Mouse (Mus musculus): ENCODE measurements around the gene Btnl10.
"Not testable (repeated sequence)": the region's sequence is repeated elsewhere in the genome, so short reads cannot be mapped to it uniquely, and the experiment has no call there.

Btnl10 gene

DNA sequence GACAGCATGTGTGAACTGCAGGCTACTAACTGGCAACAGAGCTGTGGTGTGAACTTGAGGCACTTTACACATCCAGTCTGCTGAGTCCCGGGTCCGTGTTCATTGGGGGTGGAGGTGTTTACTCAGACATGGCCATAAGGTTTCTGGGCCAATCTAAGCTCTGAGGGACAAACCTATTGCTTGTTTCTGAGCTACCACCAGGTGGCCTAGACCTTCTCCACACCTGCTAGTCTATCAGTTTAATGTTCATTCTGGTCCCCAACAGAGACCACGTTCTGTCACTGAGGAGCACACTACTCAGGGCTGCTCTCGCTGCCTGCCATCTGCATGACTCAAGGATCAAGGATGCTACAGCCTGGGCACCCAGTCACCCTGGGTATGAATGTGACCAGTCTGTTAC, 13.9 kb downstream of the Btnl10 start:
- no peak for DNase-seq

DNA sequence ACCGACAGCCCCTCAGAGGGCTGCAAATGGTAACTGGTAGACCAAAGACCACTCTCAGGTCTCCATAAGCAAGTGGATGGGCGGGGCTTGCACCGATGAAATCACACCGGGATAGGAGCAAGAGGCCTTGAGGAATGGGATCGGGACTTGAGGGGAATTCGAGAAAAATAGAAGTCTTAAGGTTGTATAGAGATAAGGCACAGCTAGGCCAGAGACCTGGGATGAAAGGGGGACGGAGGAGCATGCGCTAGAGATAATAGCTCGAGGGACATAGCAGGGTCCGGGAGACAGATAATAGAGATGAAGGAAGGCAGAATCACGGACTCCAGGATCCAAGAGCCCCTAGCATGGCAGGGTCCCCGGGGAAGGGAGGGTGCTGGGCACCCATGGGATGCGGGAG, 20.2 kb downstream of the Btnl10 start:
- DNase-seq, result peak; percentile 40

DNA sequence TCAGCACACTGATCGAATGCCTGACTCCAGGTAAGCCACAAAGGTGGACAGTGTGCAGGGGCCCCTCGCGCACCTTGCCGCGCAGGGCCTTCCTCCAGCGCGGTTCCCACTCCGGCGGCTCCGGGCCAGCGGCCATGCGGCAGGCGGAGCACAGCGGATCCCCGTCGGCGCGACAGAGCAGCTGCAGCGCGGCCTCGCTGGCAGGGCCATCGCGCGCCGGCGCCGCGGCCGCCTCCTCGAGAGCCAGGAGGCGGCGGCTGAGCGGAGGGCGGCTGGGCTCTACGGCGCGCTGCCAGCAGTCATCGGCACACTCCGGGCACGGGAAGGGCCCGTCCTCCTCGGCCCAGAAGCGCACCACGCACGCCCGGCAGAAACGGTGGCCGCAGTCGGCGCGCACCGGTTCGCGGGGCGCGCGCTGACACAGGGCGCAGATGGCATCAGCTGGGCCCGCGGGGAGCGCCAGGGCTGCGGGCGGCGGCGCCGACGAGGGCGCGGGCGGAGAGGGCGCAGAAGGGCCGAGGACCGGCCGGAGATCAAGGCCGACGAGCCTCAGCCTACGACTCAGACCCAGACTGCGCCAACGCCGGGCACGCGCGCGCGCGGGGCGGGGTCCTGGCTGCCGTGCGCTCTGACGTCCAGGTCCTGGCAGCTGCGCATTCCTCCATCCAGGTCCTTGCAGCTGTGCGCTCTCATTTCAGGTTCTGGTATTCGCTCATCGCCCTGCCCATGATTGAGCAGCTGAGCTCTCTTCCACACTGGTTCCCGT, 20.8 kb downstream of the Btnl10 start, which contains the start of gene Rnf187:
Rnf187 (minus strand) TSS at position 595 of the 766 bp plus-strand sequence.
- DNase-seq, result peak; percentile 89

DNA sequence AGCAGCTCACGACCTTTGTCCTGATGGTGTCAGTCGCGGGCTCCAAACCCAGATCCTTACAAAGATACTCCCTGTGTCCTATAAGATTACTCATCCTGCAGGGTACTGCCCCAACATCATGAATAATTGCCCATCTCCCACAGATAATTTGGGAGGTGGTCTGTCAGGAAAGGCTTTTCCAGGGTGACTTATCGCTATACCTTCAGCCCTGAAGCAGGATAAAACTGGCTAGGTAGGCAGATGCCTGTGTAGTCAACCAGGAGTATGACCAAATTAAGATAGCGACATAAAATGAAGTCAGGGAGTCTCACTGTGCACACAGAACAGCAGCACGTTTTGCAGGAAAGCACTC, 21.4 kb downstream of the Btnl10 start:
- DNase-seq, result no peak

DNA sequence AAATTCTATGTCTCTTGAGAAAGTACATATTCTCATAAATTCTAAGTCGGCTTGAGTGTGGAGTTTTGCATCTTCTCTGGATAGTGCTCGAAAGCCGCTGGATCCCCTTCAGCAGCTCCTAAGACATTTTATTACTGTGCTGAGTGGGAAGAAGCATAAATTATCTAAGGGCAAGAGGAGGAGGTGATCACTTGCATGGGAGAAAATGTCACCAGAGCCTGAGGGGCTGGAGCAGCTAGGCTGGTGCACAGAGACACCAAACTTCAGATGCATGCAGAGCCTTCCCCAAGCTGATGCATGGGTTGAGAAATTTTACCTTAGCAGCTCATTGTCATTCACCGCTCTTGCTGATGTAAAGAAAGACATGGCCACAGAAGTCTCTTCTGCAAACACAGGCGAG, 26.4 kb downstream of the Btnl10 start:
- no peak for DNase-seq

DNA sequence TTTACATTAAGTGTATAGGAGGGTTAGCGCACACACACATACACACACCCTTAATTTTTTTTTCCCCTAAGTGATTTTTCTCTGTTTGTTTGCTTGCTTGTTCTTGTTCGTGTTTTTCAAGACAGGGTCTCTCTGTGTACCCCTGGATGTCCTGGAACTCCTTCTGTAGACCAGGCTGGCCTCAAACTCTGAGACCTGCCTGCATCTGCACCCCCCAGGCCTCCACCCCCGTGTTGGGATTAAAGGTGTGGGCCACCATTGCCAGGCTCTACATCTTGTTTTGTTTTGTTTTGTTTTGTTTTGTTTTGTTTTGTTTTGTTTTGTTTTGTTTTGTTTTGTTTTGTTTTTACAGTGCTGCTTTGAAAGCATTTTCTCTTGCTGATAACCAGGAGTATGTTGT, 29.6 kb downstream of the Btnl10 start:
- DNase-seq, result no peak

DNA sequence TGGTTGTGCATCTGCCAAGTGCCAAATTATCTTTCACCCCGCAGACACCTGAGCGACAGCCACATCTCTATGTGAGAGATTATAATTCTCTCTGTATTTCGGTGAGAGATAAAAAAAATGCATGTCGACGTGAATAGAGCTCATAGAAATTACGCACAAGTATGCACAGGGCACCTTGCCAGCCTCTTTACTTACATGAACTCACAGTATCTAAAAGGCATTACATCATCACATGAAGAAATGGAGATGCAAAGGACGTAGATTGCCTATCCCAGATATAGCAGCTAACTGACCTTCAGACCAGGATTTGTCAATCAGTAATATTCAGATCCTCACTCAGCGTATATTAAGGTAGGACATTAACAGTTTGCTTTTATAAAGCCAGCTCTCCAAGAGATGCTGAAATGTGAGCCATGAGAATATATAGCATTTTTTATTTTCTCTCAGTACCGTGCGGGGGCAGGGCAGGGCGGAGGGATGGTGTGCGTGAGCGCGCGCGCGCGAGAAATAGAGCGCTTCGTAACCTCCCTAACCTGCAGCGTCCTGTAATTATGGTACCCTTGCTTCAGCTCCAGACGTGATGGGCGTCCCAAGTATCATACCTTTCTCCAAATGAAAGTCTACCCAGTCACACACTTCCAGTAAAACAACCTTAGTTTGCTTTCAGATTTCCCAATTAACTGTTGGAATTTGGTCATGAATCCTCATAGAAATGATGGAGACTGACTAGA, 30.3 kb downstream of the Btnl10 start:
- DNase-seq, result no peak

DNA sequence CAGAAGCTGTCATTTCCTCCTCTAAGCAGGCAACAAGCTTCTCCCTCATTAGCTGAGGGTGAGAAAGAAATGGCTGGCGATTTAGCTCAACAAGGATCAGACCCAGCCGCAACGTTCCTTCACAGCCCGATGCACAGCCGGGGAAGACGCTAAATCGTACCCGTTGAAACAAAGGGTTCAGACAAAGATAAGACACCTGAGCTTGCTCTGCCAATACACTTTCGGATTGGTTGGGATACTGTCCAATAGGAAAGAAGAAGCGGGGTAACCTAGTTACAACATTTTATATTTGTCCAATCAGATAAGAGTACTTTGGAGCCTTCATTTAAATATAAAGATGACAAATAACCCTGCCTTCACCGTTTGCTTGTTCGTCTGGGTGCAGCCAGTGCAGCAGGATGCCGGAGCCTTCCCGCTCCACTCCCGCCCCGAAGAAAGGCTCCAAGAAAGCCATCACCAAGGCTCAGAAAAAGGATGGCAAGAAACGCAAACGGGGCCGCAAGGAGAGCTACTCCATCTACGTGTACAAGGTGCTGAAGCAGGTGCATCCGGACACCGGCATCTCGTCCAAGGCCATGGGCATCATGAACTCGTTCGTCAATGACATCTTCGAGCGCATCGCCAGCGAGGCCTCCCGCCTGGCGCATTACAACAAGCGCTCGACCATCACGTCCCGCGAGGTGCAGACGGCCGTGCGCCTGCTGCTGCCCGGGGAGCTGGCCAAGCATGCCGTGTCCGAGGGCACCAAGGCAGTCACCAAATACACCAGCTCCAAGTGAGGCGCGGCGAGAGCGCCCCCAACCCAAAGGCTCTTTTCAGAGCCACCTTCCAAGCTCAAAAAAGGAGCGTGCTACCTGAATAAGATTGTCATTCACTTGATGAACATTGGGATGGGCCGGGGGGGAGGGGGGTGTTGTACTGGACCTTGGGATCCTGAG, 31.1 kb downstream of the Btnl10 start, which contains the start of gene Hist3h2ba:
Hist3h2ba (plus strand) TSS at position 379 of the 938 bp plus-strand sequence.
- DNase-seq, result peak; percentile 62

DNA sequence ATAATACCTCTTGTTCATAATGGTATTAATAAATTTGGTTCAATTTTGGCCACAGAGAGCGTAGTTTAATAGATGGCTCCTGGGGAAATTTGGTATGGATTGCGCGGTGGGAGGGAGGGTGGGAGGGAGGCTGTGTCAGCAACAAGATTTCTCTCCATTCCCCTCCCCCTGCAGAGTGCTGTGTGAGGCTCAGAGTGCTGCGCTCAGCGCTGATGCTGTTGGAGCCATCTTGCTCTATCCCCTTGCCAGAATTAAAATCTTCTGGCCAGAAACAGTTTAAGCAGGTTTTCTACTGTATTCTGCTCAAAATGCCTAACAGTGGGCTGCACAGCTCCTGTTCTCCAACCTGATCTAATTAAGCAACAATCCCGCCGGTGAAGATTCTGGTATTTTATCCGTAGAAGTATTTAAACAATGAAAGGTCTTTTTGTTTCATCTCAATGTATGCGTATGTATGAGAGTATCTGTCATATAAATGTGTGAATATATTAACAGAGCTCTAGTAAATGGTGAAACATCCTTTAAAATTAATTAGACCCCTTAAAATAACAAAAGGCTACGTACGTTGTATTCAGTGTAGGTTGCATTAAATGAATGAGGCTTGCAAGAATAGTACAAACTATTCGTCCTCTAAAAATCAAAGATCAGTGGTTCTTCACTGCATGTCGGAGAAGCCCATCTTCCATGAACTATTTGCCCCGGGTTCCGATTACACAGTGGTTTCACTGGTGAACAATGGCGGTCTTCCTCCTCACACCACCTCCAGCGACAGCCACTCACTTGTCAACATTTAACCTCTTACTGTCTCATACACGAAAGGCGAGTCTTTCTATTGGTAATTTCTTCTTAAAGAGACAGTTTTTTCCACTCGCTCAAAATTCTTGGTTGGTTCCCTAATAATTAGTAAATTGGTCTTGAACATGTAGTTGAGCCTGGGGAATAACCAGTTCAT, 32.0 kb downstream of the Btnl10 start:
- no peak for DNase-seq

DNA sequence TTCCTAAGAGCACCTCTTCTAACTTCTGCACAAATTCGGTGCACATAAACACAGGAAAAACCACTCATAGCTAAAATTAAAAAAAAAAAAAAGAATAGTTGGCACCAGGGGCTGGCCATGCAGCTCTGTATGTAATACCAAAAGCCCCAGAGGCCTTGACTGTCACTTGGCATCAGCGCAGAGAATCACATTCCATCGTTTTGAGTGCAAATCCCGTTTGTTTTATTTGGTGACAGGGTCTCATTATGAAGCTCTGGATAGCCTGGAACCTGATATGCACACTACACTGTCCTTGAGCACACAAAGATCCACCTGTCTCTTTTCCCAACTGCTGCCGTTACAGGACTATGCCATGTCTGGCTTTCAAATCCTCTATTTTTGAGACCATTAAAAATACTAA, 33.5 kb downstream of the Btnl10 start:
- DNase-seq, result no peak

DNA sequence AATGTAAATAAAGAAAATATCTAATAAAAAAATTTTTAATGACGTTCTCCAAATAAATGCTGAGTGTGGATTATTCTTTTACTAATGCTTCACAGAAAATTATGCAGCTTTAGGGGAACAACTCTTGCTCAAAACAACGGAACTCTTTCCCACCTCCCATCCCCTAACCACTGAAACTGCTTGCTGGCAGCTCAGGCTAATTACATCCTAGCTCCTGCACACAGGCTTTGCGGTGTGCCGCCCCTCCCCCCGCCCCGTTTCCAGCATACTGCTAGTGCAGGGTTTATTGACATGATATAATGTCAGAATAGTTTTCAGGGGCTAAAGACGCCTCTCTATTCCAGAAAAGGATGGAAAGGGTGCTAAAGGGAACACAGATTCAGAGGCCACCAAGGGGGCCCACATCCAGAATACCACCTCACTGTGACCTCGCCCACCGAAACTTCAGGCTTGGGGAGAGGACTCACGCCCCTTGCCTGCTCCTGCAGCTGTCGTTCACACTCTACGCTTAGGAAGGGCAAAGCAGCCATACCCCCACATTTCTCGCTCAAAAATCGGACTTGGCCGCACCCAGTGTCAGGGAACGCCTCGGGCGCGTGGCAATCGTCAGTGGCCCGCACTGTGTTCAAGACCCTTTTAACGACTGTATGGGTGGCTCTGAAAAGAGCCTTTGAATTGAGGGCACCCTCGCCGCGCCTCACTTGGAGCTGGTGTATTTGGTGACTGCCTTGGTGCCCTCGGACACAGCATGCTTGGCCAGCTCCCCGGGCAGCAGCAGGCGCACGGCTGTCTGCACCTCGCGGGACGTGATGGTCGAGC, 35.9 kb downstream of the Btnl10 start:
- DNase-seq, result peak; percentile 79

DNA sequence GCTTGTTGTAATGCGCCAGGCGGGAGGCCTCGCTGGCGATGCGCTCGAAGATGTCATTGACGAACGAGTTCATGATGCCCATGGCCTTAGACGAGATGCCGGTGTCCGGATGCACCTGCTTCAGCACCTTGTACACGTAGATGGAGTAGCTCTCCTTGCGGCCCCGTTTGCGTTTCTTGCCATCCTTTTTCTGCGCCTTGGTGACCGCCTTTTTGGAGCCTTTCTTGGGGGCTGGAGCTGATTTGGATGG, 36.4 kb downstream of the Btnl10 start:
- DNase-seq, result not testable (repeated sequence)

DNA sequence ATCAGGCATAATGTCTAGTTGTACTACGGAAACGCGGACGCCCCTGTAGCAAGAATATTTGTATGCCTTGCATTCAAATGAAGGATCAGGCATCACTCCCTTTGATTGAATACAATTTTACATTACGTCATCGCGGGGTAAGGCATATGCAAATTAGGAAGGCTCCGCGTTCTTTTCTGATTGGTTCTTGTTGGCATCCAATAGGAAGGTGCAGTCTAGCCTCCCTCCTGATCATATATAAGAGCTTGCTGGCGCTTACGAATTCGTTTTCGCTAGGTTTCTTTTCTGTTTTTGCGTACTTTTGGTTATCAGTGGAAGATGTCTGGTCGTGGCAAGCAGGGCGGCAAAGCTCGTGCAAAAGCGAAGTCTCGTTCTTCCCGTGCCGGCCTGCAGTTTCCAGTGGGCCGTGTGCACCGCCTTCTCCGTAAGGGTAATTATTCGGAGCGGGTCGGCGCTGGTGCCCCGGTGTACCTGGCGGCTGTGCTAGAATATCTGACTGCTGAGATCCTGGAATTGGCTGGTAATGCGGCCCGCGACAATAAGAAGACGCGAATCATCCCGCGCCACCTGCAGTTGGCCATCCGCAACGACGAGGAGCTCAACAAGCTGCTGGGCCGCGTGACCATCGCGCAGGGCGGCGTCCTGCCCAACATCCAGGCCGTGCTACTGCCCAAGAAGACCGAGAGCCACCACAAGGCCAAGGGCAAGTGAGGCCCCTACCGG, 36.9 kb downstream of the Btnl10 start, which contains the start of the genes Hist3h2a and Trim17:
Hist3h2a (plus strand) TSS at position 266 of the 723 bp plus-strand sequence.
Trim17 (plus strand) TSS at position 266 of the 723 bp plus-strand sequence.
- DNase-seq, result peak; percentile 86

DNA sequence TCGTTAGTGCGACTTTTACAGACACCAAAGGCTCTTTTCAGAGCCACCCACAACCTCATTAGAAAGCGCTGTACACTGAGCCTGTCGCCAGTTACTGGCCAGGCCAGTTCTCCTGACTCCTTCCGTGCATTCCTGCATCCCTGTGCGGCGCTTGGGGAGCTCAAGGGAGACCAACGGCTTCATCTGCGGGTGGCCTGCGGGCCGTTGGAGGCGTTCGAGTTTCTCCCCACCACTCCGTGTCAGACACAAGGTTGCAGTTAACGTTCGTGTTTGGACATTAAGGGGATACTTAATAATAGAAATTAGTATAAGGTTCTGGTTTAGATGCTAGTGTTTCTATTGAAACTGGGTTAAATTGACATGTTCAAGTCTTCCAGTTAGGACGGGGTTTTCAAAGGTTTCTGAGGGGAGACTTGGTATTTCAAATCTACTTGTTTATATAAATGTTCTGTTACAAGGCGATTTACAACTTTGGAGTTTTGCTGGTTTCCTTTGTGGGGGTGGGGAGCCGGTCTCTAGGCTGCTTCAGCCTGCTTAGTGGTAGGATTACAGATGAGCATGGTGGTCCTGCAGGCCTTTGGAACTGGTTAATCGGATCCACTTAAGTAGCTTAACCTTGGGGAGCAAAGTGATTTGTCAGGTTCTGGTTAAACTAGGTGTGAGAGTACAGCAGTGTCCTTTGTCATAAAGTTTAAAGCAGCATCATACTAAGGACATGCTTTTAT, 37.6 kb downstream of the Btnl10 start:
- DNase-seq, result peak; percentile 45

DNA sequence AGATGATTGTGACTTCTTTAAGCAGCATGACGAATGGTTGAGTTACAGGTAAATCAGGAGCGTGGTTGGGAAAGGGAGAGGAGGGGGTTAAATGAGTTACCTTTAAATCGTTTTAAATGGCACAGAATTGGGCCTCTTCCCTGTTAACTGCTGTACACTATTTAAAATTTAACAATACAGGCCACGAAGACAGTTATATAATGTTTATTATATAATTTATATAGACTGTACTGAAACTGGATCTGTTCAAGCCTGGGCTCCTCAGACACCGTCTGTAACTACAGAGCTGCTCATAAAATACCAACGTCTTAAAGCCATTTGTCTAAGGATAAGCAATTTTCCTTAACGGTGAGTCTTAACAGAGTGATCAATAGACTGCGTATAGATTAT, 38.2 kb downstream of the Btnl10 start:
- no peak for DNase-seq

DNA sequence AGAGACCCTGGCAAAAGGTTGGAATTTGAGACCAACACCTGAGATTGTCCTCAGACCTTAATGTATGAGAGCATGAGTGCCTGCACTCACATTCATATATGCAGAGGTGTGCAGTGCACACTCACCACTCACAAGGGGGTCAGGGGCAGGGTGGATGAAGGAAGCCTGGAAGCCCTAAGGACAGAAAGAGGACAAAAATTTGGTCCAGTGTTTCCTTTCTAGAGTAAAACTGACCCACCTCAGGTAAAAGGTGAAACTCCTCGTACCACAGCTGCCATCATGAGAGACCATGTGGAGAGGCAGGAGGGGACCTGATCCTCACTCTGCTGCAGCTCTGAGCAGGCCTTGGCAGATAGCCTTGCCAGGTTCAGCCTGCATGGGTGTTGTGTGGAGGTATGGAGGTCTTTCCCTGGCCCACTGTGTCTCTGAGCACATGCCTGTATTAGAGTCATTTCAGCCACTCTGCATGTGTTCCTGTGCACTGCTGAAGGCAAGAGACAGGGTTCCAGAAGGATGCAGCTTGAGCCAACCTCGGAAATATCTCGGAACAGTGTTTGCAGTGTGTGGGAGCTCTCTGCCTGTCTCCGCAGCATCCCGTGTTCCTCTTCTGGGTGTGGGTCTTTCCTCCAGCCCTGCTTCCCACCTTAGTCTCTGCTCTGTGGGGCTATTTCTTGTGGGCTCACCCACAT, 39.7 kb downstream of the Btnl10 start:
- DNase-seq, result no peak

DNA sequence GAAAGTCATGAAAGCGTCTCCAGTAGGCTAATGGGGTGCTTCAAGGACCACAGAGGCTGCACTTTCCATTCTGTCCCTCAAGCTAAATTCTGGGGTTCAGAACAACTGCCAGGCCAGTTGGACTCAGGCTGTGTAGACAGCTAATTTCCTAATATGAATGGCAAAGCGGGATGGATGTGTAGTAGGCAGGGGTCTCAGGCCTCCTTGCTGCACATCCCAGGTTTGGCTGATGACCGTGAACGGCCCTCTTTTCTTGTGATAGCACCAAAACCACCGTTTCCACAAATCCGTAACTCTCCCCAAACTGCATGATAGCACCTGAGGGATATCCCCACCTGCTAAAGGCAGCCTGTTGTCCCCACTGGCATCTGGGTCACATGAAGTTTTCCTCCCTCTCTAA, 40.8 kb downstream of the Btnl10 start:
- DNase-seq, result no peak

DNA sequence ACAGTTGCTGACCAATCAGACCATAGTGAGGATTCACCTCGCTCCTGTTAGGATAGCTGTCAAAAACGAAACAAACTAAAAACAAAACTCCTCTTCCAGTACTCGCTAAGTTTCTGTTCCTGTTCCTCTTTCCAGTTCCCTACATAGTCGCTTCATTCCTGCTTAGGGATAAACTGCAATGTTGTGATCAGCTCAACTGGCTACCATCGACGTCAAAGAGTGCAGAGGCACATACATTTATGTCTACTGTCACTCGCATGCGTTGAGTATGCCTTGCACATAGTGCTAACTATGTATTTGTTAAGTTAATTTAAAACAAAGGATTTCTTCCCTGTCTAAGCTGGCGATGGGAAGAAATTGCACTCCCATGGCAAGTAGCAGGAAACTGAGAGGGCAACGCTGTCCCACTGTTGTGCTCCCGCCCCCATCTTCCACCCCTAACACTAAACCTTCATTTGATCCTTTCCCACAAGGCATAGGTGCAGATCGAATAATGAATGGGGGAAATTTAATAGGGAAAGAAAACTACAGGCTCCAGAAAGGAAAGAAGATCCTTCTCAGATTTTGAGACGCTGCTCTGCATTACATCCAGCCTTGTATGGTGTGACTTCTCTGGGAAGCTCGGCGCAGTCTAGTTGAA, 41.6 kb downstream of the Btnl10 start:
- DNase-seq, result no peak
